Mouse (Mus musculus) thymus, postnatal 4 days (tissue): ENCODE measurements around the gene Sdhc.
"Not testable (repeated sequence)": the region's sequence is repeated elsewhere in the genome, so short reads cannot be mapped to it uniquely, and the experiment has no call there.

Experiments used
- DNase-seq: peaks from one replicate; pipeline ENCODE4 v3.0.0; 2021

The Sdhc gene

GRCm38 (mm10) chr1:171165629-171166345, 15.4 kb upstream of the Sdhc start:
- DNase-seq = no peak

DNA sequence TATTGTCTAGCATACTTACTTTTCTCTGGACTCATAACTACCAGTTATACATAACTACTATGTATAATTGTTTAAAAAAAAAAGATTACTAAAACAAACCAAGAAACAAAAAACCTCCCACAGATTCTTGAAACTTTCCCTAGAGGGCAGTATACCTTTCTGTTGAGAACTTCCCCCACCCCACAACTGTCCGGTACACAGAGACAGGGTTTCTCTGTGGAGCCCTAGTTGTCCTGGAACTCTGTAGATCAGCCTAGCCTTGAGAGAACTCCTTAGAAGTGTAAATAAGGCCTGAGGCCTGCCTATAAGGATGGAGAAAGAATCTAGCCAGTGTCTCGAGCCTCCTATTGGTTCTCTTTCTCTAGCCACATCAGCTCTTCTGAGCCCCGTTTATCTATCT, 13.9 kb upstream of the Sdhc start:
- no peak for DNase-seq

DNA sequence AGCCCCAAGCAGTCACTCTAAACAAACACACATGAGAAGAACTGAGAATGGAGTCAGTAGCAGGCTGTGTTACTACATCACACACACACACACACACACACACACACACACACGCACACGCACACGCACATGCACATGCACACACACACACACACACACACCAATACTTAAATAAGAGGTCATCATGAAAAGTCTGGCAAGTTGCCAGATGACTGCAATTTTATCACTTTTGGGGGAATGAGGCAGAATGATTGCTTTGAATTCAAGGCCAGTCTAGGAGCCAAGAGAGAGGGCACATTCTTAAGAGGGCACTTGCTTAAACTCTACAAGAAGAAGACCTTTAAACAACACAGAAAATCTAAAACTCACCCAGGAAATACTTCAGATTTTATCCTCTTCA, 12.1 kb upstream of the Sdhc start:
- no peak for DNase-seq

DNA sequence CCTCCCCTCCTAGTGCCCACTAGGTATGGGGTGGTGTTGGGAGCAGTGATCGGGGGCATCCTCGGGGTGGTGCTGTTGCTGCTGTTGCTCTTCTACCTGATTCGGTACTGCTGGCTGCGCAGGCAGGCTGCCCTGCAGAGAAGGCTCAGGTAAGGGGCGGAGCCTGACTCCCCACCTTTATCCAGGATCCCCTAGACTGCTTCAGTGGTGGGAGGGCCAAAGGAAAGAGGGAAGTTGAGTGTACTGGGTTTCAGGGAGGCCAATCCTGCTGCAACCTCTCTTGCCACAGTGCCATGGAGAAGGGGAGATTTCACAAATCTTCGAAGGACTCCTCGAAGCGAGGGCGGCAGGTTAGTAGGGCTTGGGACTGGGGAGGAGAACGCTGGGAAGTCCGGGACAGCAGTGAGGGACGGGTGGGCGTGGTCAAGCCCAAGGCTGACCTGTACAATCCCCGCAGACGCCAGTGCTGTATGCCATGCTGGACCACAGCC, 9.1 kb upstream of the Sdhc start:
- DNase-seq = no peak

- no peak for DNase-seq
Measured at GRCm38 (mm10) chr1:171157965-171158364, 7.6 kb upstream of the Sdhc start.

- DNase-seq = no peak
Measured at GRCm38 (mm10) chr1:171156644-171157043, 6.2 kb upstream of the Sdhc start.

- no peak for DNase-seq
Measured at GRCm38 (mm10) chr1:171151966-171152365, 1.6 kb upstream of the Sdhc start.

GRCm38 (mm10) chr1:171150838-171151391, 512 bp upstream of the Sdhc start:
- DNase-seq = no peak

DNA sequence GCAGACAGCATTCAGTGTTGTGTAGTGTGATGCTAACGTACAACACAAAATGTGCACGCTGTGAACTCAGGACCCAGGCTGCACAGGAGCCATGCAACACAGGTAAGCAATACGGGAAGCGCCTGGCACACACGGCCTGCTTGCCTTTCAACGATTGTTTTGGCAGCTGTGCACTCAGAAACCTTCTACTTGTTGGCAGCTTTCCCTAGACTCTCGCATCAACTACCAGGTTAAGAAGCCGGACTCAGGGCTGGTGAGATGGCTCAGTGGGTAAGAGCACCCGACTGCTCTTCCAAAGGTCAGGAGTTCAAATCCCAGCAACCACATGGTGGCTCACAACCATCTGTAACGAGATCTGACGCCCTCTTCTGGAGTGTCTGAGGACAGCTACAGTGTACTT, 7.4 kb downstream of the Sdhc start:
- not testable (repeated sequence) for DNase-seq

GRCm38 (mm10) chr1:171137486-171138155, 12.8 kb downstream of the Sdhc start:
- not testable (repeated sequence) for DNase-seq

DNA sequence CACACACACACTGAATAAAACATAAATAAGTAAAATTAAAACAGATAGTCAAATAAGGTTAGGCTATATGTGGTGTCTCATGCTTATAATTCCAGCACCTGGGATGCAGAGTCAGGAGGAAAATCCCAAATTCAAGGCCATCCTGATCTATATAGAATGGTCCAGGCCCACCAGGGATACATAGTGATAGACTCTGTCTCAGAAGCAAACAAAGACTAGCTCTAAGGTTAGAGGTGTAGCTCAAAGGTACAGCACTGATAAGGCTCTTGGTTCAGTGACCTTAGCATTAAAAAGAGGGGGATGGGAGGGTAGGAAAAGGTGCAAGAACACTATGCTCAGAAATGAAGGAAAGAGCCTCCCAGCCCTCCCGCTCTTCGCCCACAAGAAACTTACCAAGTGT, 14.8 kb downstream of the Sdhc start:
- no peak for DNase-seq

DNA sequence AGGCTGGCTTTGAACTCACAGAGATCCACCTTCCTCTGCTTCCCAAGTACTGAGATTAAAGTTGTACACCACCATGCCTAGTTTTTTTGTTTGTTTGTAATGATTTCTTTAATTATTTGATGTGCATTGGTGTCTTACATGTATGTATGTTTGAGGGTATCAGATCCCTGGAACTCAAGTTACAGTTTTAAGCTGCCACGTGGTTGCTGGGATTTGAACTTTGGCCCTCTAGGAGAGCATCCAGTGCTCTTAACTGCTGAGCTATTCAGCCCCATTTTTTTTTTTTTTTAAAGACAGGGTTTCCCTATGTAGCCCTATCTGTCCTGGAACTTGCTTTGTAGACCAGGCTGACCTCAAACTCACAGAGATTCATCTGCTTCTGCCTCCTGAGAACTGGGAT, 19.4 kb downstream of the Sdhc start:
- no peak for DNase-seq

GRCm38 (mm10) chr1:171129251-171129650, 21.2 kb downstream of the Sdhc start:
- DNase-seq = no peak

- no peak for DNase-seq
Measured at GRCm38 (mm10) chr1:171124398-171124797, 26.0 kb downstream of the Sdhc start.

DNA sequence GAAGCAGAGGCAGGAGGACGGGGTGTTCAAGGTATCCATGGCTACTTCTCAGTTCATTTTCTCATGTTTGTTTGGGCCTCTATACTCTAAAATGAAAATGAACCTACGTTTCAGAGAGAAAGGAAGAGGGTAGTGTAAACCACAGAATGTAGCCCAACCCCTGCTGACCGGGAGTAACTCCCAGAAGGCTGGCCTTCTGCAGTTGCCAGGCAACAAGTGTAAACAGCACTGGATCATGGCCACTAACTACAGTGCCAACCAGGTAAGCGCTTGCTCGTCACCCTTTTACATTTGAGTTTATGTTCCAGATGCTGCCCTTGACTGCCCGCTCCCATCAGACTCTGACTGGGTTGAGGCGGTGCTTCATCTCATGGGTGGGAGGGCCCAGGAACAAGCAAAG, 27.5 kb downstream of the Sdhc start:
- DNase-seq = no peak

DNA sequence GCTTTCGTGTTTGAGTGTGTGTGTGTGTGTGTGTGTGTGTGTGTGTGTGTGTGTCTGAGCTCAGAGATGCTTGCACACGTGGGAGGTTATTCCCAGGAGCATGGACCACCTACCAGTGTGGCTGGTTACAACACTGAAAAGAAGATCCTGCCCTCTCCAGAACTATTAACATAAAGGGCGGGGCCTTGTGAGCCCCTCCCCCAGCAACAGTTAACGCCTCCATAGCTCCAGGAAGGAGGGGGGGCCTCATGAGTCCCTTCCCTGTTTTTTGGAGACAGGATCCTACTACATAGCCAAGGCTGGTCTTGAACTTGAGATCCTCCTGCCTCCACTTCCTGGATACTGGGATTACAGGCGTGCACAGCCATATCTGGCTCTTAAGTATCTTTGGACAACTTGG, 28.6 kb downstream of the Sdhc start:
- DNase-seq = no peak

- DNase-seq = no peak
Measured at GRCm38 (mm10) chr1:171120893-171121292, 29.5 kb downstream of the Sdhc start.

- DNase-seq = no peak
Measured at GRCm38 (mm10) chr1:171119405-171119804, 31.0 kb downstream of the Sdhc start.

GRCm38 (mm10) chr1:171118996-171119395, 31.4 kb downstream of the Sdhc start:
- DNase-seq = no peak

DNA sequence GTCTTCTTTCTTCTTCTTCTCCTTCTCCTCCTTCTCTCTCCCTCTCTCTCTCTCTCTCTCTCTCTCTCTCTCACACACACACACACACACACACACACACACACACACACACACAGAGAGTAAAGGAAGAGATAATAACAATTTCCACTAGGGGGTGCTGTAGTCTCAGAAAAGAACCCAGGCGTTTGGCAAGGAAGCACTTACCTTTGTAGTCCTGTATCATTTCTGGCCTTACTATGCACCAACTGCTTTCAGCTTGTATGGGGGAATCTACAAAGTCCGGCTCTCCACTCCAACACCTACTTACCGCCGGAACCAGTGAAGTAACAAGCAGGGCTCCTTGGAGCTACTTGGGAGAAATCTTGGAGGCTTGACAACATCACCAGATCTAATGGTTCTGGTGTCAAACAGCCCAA, 32.1 kb downstream of the Sdhc start:
- DNase-seq = peak; percentile 39

DNA sequence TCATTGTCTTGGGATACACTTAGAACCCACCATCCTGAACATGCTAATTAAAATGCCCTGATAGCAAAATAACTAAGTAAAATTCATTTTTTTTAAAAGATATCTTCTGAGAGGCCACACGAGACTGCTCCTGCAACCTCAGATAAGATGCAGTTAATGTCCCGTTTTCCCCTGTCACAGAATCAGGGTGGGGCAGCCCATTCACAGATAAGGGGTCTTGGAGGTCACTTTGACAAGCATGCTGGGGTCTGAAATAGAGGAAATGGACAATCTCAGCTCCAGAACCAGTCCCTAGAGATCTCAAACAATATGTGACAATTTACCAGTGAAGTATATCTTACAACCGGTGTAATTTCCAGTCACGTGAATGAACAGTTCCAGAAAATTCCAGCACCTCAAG, 34.1 kb downstream of the Sdhc start:
- DNase-seq = no peak

GRCm38 (mm10) chr1:171113873-171114299, 36.5 kb downstream of the Sdhc start, which contains the start of gene Cfap126:
TSS of gene Cfap126 (plus strand) at chr1:171113918.
- DNase-seq = peak; percentile 37

DNA sequence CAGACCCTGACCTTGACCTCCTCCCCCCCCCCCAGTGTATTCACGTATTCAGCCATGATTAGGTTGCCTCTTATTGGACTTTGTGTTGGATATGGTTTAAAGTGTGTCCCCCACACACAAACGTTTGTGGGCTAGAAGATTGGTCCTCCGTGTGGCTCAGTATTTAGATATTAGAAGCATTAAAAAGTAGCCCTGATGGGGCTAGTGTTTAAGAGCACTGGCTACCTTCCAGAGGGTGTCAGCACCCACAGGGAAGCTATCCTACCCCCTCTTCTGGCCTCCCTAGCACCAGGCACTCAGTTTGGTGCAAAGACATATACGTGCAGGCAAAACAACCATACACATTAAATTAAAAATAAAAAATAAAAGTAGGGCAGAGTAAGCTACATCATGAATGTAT, 37.4 kb downstream of the Sdhc start:
- no peak for DNase-seq
